In genomic region chr7:107738726-107739125, GRCm38 (mm10) we compare ENCODE assay signal across 9 mouse cellular contexts. TPM values are rescaled to one million over a fixed set of nuclear protein-coding genes. Genes with fewer than 3 reads are reported as not detected.
DNase-seq lines count a peak whose midpoint lies in the region; ATAC-seq and TF ChIP-seq lines count a peak whose summit lies in the region.
"Had no signal": no experiment of that assay in that cellular context is flagged by ENCODE, and none has a peak within 500 bp of the region (broad histone marks: within the 10 kb centered on the region; RNA-seq: fewer than 3 reads in every experiment).

No protein-coding gene starts in this region.

- peak; percentile 20 for DNase-seq in kidney, adult 2 months
- DNase-seq in kidney, adult 9 months = no peak
- peak; percentile 22 for DNase-seq in A20 (ENCODE audit: low read depth, low spot score)
- DNase-seq in adipocyte (ENCODE audit: low spot score) = no peak
- no peak for DNase-seq in MN1 (ENCODE audit: low spot score)
- no peak for DNase-seq in cerebellum, adult 9-11 months
- DNase-seq: liver, embryonic 13.5 days had no signal

- H3K4me1 ChIP-seq in kidney, adult 2 months (ENCODE audit: control insufficient read depth, insufficient read depth, low read length) = no peaks in the 10 kb centered on the region
- no peaks in the 10 kb centered on the region for H3K4me1 ChIP-seq in cortical plate, adult 2 months (ENCODE audit: control insufficient read depth, insufficient read depth, low read length)
- H3K4me1 ChIP-seq in midbrain, embryonic 13.5 days (replicated peaks) = no peaks in the 10 kb centered on the region
- H3K4me1 ChIP-seq: liver, embryonic 13.5 days had no signal

- TF ChIP-seq CTCF in kidney, adult 2 months (conservative IDR thresholded peaks at IDR 0.05; ENCODE audit: insufficient read depth, insufficient read length, low read depth, low read length) = no peak
- peak; percentile 25; the same call in 1 of the 2 replicates for TF ChIP-seq CTCF in cortical plate, adult 2 months (IDR thresholded peaks at IDR 0.05; ENCODE audit: extremely low read depth, insufficient read depth, low read length)

- H3K27ac ChIP-seq in kidney, adult 2 months (ENCODE audit: insufficient read depth, low read depth, low read length) = no peak overlapping the region
- no peak overlapping the region for H3K27ac ChIP-seq in cortical plate, adult 2 months (ENCODE audit: insufficient read depth, low read length)
- H3K27ac ChIP-seq in midbrain, embryonic 13.5 days = no peak overlapping the region
- H3K27ac ChIP-seq: liver, embryonic 13.5 days had no signal

- WGBS in kidney, adult 2 months = 38% methylated on average over 2 of the region's 2 CpGs
- WGBS in midbrain, embryonic 13.5 days = 35% methylated on average over 2 of the region's 2 CpGs

- no peak overlapping the region for H3K4me3 ChIP-seq in kidney, adult 2 months (ENCODE audit: insufficient read depth, low read depth, low read length)
- no peak overlapping the region for H3K4me3 ChIP-seq in cortical plate, adult 2 months (ENCODE audit: insufficient read depth, low read length)
- no peak overlapping the region for H3K4me3 ChIP-seq in midbrain, embryonic 13.5 days (replicated peaks)
- H3K4me3 ChIP-seq: liver, embryonic 13.5 days had no signal

- H3K9ac ChIP-seq in midbrain, embryonic 13.5 days (replicated peaks) = no peak overlapping the region
- H3K9ac ChIP-seq: liver, embryonic 13.5 days had no signal

- H3K4me2 ChIP-seq in midbrain, embryonic 13.5 days (replicated peaks) = no peak overlapping the region
- H3K4me2 ChIP-seq: liver, embryonic 13.5 days had no signal

- no peaks in the 10 kb centered on the region for H3K27me3 ChIP-seq in kidney, adult 2 months (replicated peaks; ENCODE audit: control insufficient read depth, insufficient read depth, low read length)
- no peaks in the 10 kb centered on the region for H3K27me3 ChIP-seq in midbrain, embryonic 13.5 days
- H3K27me3 ChIP-seq: liver, embryonic 13.5 days had no signal

- no peaks in the 10 kb centered on the region; the same call in none of the 2 replicates for H3K36me3 ChIP-seq in kidney, adult 2 months (ENCODE audit: control insufficient read depth, insufficient read depth, low read length)
- H3K36me3 ChIP-seq in midbrain, embryonic 13.5 days = no peaks in the 10 kb centered on the region

- ATAC-seq in midbrain, embryonic 13.5 days = 0 out of 2 replicates have a peak, but pooled peaks have one; percentile 45

- no peak for TF ChIP-seq POLR2A in kidney, adult 2 months (IDR thresholded peaks at IDR 0.05; ENCODE audit: low read depth, low read length)
- TF ChIP-seq POLR2A in cortical plate, adult 2 months (IDR thresholded peaks at IDR 0.05; ENCODE audit: extremely low read depth, insufficient read depth, low read length) = no peak

- H3K9me3 ChIP-seq in midbrain, embryonic 13.5 days = no peaks in the 10 kb centered on the region
- H3K9me3 ChIP-seq: liver, embryonic 13.5 days had no signal

RNA-seq across cellular contexts. Expression of gene Cyb5r2, which starts 19.1 kb away (rescaled TPM):
- not detected in 2 replicates for polyA plus RNA-seq in kidney, adult 2 months (2012; rRNA removed)
- polyA plus RNA-seq in cortical plate, adult 2 months (2012; rRNA removed) = 0.19 and 0.23 TPM in 2 replicates
- polyA plus RNA-seq in midbrain, embryonic 13.5 days (2015; fragmentation: Nextera tagmentation; extraction: Ambion mirVana) = 0.06 and 0.08 TPM in 2 replicates

Comparison
In these comparisons a context has a peak if more than half of its experiments do, and no peak if none do; other contexts are left out.
1. DNase-seq: peak in kidney, adult 2 months (single experiment) and A20 (single experiment); none in kidney, adult 9 months (single experiment), adipocyte (single experiment), MN1 (single experiment) and cerebellum, adult 9-11 months (single experiment).